Mouse (Mus musculus) right cerebral cortex, postnatal 25 days (tissue): ENCODE results near the gene Galnt9.

Experiments used
- DNase-seq: peaks from one replicate; pipeline ENCODE4 v3.0.0; 2022

Gene Galnt9

DNA sequence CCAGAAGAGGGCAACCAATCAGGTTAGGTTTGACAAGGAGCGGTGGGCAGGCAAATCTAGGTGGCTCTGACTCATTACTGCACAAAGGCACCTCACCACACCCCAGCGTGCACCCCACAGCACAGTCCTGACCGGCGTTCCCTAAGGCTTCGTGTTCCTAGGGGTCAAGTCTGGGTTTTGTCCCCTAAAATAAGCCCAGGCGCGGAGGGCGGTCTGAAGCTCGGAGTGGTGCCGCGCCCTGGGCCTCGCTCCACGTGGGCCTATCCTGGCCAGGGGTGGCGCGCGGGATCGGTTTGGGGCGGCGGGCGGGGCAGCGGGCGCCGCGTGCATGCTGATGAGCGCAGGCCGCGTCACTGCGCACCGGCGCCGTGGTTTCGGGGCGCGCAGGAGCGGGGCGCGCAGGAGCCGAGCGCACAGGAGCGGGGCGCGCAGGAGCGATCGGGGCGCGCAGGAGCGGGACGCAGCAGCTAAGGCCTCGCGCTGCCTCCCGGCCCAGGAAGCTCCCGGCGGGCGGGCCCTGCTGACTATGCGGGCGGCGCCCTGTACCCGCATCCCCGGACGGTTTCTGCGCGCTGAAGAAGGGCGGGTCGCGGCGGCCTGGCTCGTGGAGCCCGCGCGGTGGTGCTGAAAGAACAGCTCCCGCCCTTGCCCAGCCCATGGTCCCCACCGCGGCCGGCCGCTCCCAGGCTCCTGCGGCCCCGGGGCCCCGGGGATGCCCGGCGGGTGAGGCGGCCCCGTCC is at the start of gene Galnt9:
Gene Galnt9, plus strand, starts transcription at position 405 of the 740 bp plus-strand sequence.
- peak; percentile 82 for DNase-seq

DNA sequence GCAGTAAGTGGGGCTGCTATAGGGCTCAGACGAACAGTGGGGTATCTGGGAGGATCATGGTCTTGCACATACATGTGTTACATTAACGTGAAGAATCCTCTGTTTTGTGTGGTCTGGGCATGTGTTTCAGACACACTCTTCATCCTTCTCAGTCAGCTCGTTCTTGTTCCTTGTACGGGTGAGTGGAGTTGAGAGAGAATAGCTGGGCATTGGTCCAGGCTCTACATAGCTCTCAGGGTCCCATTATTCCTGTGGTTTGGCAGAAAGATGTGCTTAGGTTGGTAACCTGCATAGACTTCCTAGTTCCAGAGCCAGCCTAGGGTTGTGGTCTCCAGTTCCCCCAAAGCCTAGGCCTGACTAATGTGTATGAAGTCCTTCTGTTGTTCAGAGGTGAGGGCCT is 49.8 kb upstream of the Galnt9 start:
- no peak for DNase-seq

DNA sequence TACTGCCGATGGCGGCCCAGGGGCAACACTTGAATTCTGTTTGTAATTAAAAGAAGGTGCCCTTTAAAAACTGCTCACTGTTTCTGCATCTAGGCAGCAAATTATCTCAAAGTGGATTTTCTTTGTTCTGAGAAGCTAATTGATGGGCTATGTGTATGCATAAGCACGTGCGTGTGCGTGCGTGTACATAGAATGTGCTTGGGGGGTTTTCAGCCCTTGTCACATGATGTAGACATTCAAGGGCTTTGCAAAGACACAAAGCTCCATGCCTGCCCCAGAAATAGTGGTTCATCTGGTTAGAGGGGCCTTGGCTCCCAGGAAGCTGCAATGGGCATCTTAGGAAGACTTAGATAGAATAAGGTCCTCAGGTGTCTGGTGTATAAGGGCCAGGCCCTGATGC is 49.1 kb upstream of the Galnt9 start:
- no peak for DNase-seq

DNA sequence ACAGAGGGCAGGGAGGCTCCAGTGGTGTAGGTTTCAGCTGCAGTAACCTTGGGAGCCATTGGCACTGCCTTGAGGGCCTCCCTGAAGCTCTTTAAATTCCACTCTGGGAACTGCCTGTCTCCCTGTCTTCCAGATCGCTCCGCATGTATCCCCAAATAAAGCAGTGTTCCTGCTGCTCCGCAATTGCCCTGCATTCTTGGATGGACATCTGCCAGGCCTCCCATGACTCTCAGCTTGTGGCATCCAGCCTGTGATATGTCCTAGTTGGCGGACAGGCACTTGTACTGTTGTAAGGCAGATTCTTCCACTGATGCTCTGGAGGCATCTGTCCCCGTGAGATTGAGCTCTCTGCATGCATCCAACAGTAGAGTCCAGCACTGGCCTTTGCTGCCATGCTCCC is 46.6 kb upstream of the Galnt9 start:
- no peak for DNase-seq

- no peak for DNase-seq
Observed at GRCm38 (mm10) chr5:110498071-110498470, 46.1 kb upstream of the Galnt9 start.

- no peak for DNase-seq
Observed at GRCm38 (mm10) chr5:110500233-110500632, 43.9 kb upstream of the Galnt9 start.

DNA sequence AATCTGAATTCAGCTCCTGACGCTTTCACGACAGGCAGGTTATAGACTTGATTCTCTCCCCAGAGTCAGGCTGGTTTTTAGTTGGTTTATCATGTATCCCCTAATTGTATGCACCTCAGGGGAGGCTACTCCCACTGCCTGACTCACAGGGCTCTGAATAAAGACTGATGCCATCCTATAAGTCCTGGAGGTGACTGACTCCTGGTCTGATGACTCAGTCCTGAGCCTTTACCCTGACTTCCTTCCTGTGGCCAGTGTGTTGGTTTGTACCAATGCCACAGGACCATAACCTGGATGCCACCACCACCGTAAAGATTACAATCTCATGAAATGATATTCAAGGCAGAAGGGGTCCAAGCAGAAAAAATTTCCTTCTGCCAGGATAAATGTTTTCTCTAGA is 40.8 kb upstream of the Galnt9 start:
- DNase-seq: no peak

DNA sequence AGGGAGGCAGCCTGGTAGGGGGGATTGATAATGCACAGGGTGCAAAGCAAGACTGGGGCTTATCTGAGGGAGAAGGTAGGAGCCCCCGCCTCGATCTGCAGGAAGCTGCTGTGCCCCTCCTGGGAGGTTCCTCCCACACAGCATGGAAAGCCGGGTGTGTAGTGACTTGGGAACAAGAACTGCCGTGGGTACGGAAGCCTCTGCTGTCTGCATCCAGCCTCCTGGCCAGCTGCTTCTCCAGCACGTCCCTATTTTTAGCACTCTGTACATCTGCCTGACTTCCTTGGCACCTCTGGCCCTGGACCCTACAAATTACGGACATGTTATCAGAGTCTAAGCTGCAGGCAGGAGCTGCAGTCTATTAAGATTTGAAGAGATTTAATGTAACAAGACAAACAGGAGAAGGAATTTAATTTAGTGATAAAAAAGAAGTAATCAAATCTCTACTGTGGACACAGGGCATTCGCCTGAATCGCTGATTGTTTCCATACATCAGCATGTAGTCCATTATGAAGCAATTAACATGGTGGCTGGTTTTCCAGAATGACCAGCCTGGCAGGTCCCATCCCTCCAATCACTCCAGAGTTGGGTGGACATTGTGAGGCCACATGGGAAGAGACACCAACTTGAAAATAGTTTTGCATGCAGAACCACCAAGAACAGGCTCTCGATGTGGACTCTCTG is 38.4 kb upstream of the Galnt9 start:
- no peak for DNase-seq

GRCm38 (mm10) chr5:110506295-110506616 is 37.9 kb upstream of the Galnt9 start:
- DNase-seq: no peak

- DNase-seq: no peak
Observed at GRCm38 (mm10) chr5:110506856-110507255, 37.3 kb upstream of the Galnt9 start.

DNA sequence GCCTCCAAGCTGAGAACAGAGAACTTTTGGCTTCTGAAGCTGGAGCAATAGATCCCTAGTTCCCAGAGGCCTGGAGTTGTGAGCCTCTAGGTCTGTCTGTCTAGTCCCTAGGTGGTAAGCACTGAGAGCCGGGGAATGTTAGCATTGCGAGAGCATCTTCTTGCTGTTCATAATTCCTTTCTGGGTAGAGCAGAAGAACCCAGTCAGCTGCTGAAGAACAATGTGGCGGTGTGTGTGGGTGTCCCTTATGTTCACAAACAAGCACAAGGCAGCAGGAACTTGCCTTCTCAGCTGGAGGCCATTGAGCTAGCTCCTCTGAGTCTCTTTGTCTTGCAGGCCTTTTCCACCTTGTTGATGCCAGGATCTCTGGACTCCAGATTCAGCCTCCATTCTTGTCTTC is 36.2 kb upstream of the Galnt9 start:
- DNase-seq: no peak

DNA sequence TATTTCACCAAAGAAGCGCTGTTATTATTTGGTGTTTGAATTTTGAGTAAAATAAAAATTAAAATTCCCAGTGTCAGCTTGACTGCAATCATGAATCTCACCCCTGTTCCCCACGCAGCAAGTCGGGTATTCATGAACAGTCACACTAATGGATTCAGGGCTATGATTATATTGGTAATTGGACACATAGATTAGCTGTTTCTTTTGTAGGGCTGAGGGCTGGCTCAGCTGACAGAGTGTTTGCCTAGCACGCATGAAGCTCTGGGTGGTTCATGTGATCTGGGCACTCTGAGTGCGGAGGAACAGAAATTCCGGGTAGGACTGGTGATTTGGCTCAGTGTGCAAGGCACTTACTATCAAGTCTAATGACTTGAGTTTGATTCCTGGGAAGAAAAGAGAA is 33.8 kb upstream of the Galnt9 start:
- no peak for DNase-seq

GRCm38 (mm10) chr5:110513791-110514190 is 30.4 kb upstream of the Galnt9 start:
- DNase-seq: no peak

DNA sequence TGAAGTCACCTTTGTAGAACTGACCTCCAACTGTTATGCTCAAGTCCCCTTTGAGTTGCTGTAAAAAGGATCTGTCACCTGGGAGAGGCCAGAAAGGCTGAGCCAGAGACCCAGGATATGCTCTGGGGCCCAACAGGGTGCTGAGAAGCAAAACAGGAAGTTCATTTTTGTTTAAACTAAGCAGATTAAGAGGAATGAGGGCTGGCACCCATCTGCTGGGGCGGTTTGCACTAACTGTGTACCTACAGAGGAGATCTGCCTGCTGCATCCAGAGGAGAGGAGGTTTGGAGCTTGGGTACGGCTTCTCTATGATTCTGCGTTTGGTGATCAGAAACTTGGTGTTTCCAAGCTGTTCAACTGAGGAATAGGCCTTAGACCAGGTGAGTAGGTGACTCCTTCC is 29.5 kb upstream of the Galnt9 start:
- no peak for DNase-seq

DNA sequence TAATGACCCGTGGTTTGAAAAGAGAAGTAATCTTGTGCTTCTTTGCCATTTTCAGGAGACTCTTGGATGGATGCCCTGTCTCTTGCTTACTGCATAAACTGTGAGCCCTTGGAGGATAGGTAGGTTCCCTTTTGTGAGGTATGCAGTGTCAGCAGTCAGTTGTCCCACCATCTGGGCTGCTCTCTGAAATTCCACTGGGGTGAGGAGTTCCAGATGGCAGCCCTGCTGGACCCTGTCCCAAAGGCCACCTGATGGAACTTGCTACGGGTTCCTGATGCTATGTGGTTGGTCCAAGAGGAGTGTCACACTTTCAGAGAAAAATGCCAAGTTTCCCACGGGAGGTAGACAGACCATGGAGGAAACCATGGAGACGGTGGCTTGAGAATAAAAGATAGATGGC is 27.8 kb upstream of the Galnt9 start:
- no peak for DNase-seq

DNA sequence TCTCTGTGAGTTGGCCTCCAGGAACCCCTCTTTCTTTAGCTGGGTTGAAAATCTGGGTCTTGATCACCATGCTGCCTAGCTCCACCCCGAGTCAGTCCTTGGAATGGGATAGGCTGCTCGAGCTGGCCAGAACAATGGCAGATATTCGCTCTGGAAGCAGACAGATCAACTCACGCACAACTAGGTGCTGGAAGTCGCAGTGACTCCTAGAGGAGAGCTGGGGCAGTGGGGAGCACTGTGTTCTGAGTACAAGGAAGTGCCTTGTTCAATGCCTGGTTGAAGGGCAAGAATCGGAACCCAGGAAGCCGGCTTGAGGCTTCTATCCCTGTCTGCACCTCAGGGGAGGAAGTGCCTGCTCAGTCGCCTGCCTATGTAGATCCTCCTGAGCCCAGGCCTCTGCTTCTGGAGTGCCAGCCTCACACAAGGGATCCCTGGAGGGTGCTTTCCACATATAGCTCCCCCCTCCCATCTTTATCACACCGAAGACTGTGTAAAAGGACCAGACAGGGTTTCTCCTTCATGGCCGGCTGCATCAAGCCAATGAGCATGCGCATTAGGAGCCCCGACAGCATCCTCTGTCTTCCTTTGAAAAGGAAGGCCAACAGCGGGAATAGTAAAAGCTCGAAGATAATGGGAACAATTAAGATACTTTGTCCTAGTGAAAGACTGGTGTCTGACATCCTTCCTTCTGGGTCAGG is 25.9 kb upstream of the Galnt9 start:
- no peak for DNase-seq

GRCm38 (mm10) chr5:110520974-110521373 is 23.2 kb upstream of the Galnt9 start:
- no peak for DNase-seq

DNA sequence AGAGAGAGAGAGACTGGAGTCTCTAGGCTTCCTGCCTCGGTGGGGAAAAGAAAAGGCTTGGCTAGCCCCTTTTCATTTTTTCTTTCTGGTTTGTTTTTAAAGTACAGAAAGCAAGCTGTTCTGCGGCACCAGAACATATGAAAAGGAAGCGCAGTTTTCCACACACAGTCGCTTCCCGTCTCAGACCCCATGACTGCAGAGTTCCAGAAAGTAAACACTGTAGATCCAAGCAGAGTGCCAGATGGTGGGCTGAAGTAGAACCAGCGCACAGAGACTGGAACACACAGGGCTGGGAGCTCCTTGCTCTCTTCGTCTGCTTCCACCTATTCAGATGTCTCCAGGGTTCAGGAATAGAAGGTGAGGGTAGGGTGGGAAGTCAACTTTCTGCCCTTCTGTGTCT is 22.3 kb upstream of the Galnt9 start:
- DNase-seq: no peak

DNA sequence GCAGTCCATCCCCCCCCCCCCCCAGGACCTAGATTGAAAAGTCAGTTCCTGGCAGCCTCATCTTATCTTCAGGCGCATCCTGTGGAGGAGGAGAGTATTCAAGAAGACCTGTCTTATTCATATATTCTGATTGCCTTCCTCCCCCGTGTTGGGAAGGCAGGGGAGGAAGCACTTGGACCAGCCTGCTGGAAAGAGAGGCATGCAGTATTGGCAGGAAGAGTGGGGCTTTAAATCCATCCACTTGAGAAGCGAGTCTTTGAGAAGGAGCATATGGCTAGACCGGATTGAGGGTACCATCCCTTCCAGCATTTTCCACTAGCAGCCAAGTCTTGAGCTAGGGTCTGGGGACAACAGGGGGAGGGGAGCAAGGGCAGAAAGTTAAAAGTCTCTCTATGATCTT is 20.9 kb upstream of the Galnt9 start:
- DNase-seq: peak; percentile 50

- DNase-seq: no peak
Observed at GRCm38 (mm10) chr5:110525701-110526100, 18.5 kb upstream of the Galnt9 start.

- DNase-seq: no peak
Observed at GRCm38 (mm10) chr5:110526556-110526955, 17.6 kb upstream of the Galnt9 start.

DNA sequence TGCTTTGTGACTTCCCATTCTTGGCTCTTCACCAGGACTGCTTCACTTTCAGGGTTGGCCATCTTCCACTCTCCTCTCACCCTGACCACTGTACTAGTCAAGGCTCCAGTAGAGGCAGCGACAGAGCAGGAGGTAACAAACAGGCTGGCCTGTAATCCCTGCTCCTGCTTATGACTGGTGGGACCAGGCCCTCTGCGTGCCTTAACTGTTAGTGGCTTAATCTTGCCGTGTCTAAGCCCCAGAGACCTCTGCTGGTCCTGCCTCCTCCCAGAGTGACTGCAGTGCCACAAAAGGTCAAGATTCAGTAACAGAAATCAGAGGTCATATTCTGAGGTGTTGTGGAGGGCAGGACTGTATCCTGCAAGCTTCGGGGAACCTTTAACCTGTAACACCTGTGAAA is 13.1 kb upstream of the Galnt9 start:
- no peak for DNase-seq

- DNase-seq: no peak
Observed at GRCm38 (mm10) chr5:110534402-110534801, 9.8 kb upstream of the Galnt9 start.

GRCm38 (mm10) chr5:110535964-110536363 is 8.2 kb upstream of the Galnt9 start:
- DNase-seq: no peak
